Mouse (Mus musculus) ES-Bruce4 (cell line): Measurements from ENCODE around the gene Il2ra. TPM values are rescaled to one million over a fixed set of nuclear protein-coding genes. Genes with fewer than 3 reads are reported as not detected.

Source experiments
- H3K27ac ChIP-seq: 2 replicates; pipeline ENCODE4 v1.5.1; 2012; ENCODE audit warnings: low read length, inconsistent platforms; ENCODE audit not compliant: insufficient read depth
- H3K27me3 ChIP-seq: 2 replicates; pipeline ENCODE4 v1.6.1; 2012; ENCODE audit warnings: mild to moderate bottlenecking, low read length, inconsistent platforms; ENCODE audit not compliant: control insufficient read depth, poor library complexity, insufficient read depth, severe bottlenecking
- H3K36me3 ChIP-seq: 2 replicates; pipeline ENCODE4 v1.6.1; 2012; ENCODE audit warnings: inconsistent platforms, mild to moderate bottlenecking, low read length, moderate library complexity; ENCODE audit not compliant: control insufficient read depth, poor library complexity, insufficient read depth, severe bottlenecking
- H3K4me1 ChIP-seq: one replicate; pipeline ENCODE4 v1.8.1; 2011; ENCODE audit warnings: low read length; ENCODE audit not compliant: control insufficient read depth, insufficient read depth
- H3K4me3 ChIP-seq: 2 replicates; pipeline ENCODE4 v1.5.1; 2011; ENCODE audit warnings: low read depth, mild to moderate bottlenecking, low read length
- H3K9ac ChIP-seq: 2 replicates; pipeline ENCODE4 v1.6.1; 2012; ENCODE audit warnings: low read depth, mild to moderate bottlenecking, inconsistent platforms; ENCODE audit not compliant: poor library complexity, severe bottlenecking
- H3K9me3 ChIP-seq: replicated peaks from 2 replicates; pipeline ENCODE4 v1.6.1; 2012; ENCODE audit warnings: mild to moderate bottlenecking, low read length, inconsistent platforms; ENCODE audit not compliant: control insufficient read depth, poor library complexity, insufficient read depth, severe bottlenecking
- CTCF ChIP-seq: IDR thresholded peaks from one replicate; pipeline ENCODE4 v1.8.1; 2011; ENCODE audit warnings: low read depth, low read length
- EP300 ChIP-seq: IDR thresholded peaks from 2 replicates; pipeline ENCODE4 v1.6.1; 2011; ENCODE audit warnings: low read depth, low read length; ENCODE audit not compliant: insufficient read depth
- POLR2A ChIP-seq: IDR thresholded peaks from one replicate; pipeline ENCODE4 v1.8.1; 2011; ENCODE audit warnings: low read length; ENCODE audit not compliant: insufficient read depth
- polyA plus RNA-seq: library from polyadenylated mRNA; stranded (reverse); fragments of >200 nt; gene quantifications from 2 replicates; pipeline ENCODE4 v1.2.4, GENCODE M21; 2011; ENCODE audit warnings: low read depth; ENCODE audit not compliant: missing spikeins, insufficient read depth, insufficient read length

Il2ra gene
- polyA plus RNA-seq, 1 experiment, result not detected

DNA sequence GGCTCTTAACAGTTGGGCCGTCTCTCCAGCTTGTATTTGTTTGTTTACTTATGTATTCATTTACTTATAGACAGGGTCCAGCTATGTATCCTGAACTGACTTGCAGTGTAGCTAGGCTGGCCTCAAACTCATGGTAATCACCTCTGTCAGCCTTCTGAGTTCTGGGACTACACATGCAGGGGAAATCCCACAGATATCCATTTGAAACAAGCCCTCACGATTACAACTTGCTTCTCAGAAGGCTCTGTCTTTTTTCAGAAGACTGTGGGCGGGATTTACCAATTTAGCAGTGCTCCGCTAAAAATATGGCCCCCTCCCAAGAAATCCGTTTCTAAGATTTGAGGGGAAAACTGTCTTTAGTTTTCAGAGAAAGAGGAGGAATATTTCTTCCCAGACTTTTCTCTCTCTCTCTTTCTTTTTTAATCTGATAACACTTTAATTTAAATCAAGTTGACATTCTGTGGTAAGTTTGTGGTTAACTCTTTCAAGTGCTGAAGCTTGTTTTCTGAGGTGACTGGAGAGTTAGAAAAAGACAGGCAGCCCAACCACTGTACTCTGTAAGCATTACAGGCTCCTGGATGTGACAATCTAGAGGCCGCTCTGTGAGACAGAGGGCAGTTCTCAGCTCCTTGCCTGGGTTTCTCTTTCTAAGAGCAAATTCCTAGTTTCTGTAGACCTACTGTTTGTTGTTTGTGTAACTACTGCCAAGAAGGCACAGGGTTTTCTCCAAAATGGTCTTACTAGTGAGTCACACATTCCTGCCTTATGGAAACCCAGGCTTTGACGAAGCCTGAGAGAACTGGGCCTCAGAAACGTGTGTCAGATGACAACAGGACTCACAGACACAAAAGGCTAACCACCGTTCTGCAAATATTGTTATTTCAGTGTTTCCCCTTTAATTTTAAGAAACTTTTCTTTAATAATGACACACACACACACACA is 12.7 kb downstream of the Il2ra start:
- no peak overlapping the region for H3K27ac ChIP-seq
- no peak overlapping the region for H3K9ac ChIP-seq
- H3K4me3 ChIP-seq, result no peak overlapping the region
- H3K9me3 ChIP-seq, result no peaks in the 10 kb centered on the region
- no peaks in the 10 kb centered on the region for H3K4me1 ChIP-seq
- TF ChIP-seq CTCF (no peak), EP300 (no peak), POLR2A (no peak)
- H3K36me3 ChIP-seq, result no peaks in the 10 kb centered on the region
- H3K27me3 ChIP-seq, result no peaks in the 10 kb centered on the region

DNA sequence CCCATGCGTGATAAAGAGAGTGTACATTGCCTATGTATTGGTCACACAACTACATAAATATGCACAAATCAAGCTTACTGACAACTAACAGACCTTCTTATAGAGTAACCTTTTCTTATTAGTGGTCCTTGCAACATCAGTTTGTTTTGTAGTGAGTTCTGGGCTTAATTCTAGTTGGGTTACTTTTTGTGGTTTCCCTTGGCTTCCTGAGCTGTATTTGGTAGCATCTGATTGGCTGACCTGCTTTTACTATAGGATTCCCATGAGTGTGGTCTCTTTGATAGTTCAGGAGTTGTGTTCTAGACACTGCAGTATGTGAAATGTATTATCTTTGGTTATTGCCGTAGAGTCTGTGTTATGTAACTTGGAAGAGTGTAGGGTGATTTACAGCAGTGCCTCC is 15.0 kb downstream of the Il2ra start:
- TF ChIP-seq EP300 (no peak), POLR2A (no peak), CTCF (no peak)
- no peak overlapping the region for H3K27ac ChIP-seq
- H3K36me3 ChIP-seq, result no peaks in the 10 kb centered on the region
- H3K4me1 ChIP-seq, result no peaks in the 10 kb centered on the region
- no peaks in the 10 kb centered on the region for H3K9me3 ChIP-seq
- H3K4me3 ChIP-seq, result no peak overlapping the region
- no peaks in the 10 kb centered on the region; the same call in 1 of the 2 replicates for H3K27me3 ChIP-seq
- H3K9ac ChIP-seq, result no peak overlapping the region

DNA sequence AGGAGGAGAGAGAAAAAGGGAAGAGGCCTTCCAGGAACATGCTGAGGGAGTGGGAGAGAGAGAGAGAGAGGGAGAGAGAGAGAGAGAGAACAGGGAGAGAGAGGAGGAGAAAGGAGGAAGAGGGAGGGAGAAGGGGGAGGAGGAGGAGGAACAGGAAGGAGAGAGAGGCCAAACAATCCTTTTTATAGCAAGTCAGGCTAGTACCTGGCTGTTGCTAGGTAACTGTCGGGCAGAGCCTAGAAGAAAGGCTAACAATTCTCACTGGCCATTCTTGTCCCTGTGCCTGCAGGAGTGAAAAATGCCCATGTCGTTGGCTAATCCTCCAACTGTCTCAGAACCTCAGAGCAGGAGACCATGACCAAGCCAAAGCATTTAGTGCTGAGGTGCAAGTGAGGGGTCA is 16.7 kb downstream of the Il2ra start:
- no peaks in the 10 kb centered on the region for H3K4me1 ChIP-seq
- H3K4me3 ChIP-seq, result no peak overlapping the region
- no peak overlapping the region for H3K9ac ChIP-seq
- H3K36me3 ChIP-seq, result no peaks in the 10 kb centered on the region
- no peaks in the 10 kb centered on the region; the same call in 1 of the 2 replicates for H3K27me3 ChIP-seq
- H3K9me3 ChIP-seq, result no peaks in the 10 kb centered on the region
- H3K27ac ChIP-seq, result no peak overlapping the region
- TF ChIP-seq POLR2A, result no peak
- no peak for TF ChIP-seq CTCF
- no peak for TF ChIP-seq EP300

DNA sequence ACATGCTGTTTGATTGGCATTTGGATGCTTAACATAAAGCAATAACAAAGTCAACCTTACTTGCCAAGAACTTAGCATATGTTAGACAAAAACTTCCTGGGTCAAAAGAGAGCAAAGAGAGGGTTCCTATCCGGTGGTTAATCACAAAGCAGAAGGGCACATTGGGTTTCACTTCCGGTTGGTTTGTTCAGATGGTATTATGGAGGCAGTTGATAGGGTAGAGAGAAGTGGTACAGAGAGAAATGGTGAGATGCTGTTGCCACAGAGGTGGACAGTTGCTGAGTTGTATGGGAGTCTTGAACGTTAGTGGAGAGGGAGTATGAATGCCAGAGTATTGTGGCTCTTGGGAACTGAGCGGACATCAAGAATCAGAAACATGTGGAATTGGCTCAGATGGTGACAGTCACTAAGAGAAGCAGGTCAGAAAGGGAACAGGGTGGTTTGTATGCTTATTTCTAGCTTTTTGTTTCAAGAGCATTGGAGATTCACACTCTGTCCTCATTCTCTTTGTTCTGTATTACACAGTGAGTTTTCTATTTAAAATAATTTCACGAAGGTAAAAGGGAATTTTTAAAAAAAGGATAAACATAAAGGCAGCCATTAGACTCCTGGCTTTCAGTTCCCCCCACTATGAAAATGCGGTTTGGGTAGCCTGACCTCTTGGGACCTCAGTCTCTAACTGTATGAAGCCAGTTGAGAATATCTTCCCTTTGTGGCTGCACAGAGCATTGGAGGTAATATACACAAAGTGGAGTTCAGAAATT is 19.7 kb downstream of the Il2ra start:
- H3K9me3 ChIP-seq, result no peaks in the 10 kb centered on the region; the same call in 1 of the 2 replicates
- H3K27ac ChIP-seq, result no peak overlapping the region
- TF ChIP-seq EP300, result no peak
- no peak for TF ChIP-seq POLR2A
- TF ChIP-seq CTCF, result no peak
- no peak overlapping the region for H3K9ac ChIP-seq
- no peaks in the 10 kb centered on the region for H3K4me1 ChIP-seq
- H3K4me3 ChIP-seq, result no peak overlapping the region
- no peaks in the 10 kb centered on the region for H3K36me3 ChIP-seq
- H3K27me3 ChIP-seq, result no peaks in the 10 kb centered on the region; the same call in 1 of the 2 replicates

DNA sequence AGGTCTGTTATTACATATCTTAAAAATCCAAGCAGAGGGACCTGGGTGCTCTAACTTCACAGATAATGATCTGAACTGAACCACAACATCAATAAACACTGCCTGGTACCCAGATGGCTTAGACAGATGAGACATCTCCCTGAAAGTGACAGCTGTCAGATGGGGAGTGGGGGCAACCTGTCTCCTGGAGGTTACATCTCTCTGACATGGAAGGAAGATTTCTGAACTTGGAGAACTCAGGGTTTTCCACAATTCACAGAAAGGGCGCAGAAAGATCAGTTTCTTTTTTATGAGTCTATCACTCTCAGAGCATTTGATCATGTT is 20.3 kb downstream of the Il2ra start:
- Histone ChIP-seq H3K4me1 (no peaks in the 10 kb centered on the region), H3K27me3 (no peaks in the 10 kb centered on the region; the same call in 1 of the 2 replicates), H3K4me3 (no peak overlapping the region), H3K27ac (no peak overlapping the region), H3K9me3 (no peaks in the 10 kb centered on the region; the same call in 1 of the 2 replicates), H3K36me3 (no peaks in the 10 kb centered on the region), H3K9ac (no peak overlapping the region)
- no peak for TF ChIP-seq EP300
- no peak for TF ChIP-seq CTCF
- no peak for TF ChIP-seq POLR2A

DNA sequence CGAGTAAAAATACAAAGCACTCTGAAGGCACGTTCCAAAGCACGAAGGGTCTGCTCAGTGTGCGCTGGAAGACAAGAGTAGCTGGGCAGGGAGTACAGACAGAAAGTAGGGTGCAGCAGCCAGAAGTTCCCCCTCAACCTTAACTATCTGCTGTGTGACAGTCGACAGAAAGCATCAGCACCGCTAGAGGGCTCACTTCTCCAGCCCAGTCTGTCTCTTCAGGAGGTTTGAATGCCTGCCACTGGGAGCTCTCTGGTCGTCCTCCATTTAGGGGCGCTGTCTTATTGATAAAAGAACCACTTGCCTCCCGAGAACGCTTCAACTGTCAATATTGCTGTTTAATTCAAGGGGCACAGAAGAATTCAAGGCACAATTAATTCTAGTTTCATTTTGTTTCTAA is 21.4 kb downstream of the Il2ra start:
- H3K27me3 ChIP-seq, result no peaks in the 10 kb centered on the region; the same call in 1 of the 2 replicates
- no peak overlapping the region for H3K9ac ChIP-seq
- H3K4me3 ChIP-seq, result no peak overlapping the region
- no peaks in the 10 kb centered on the region for H3K4me1 ChIP-seq
- H3K27ac ChIP-seq, result no peak overlapping the region
- no peaks in the 10 kb centered on the region; the same call in 1 of the 2 replicates for H3K9me3 ChIP-seq
- no peaks in the 10 kb centered on the region for H3K36me3 ChIP-seq
- peak; percentile 97 for TF ChIP-seq CTCF
- no peak for TF ChIP-seq EP300
